Mouse (Mus musculus): ENCODE results near the gene Adamtsl5. TPM values are rescaled to one million over a fixed set of nuclear protein-coding genes. Genes with fewer than 3 reads are reported as not detected.

Adamtsl5 gene
- polyA plus RNA-seq, 1 experiment from 2014 or later = 0.31 TPM

GRCm38 (mm10) chr10:80329273-80330081, 18.7 kb downstream of the Adamtsl5 start, which contains the start of the genes Pcsk4 and Reep6:
Gene Pcsk4 (minus strand): TSS chr10:80329498.
Gene Reep6 (plus strand): TSS chr10:80329953.
- peak; percentile 99 for DNase-seq (ENCODE audit: low spot score, missing footprints)
- H3K27me3 ChIP-seq (ENCODE audit: control insufficient read depth, insufficient read depth, low read length) = peaks cover 8% of the 10 kb centered on the region; the same call in 1 of the 2 replicates
- no peak within 1 kb of the TSS for H3K27ac ChIP-seq (ENCODE audit: low read depth, low read length)

GRCm38 (mm10) chr10:80325045-80325444, 23.2 kb downstream of the Adamtsl5 start:
- no peak for ATAC-seq (ENCODE audit: low FRiP score)
- H3K27me3 ChIP-seq (ENCODE audit: control insufficient read depth, insufficient read depth, low read length) = peaks cover 2% of the 10 kb centered on the region; the same call in 1 of the 2 replicates
- H3K4me3 ChIP-seq (ENCODE audit: low read depth, low read length) = no peak overlapping the region
- no peak overlapping the region for H3K27ac ChIP-seq (ENCODE audit: low read depth, low read length)
- peaks cover 17% of the 10 kb centered on the region for H3K4me1 ChIP-seq (ENCODE audit: control insufficient read depth, insufficient read depth, low read length)
- no peaks in the 10 kb centered on the region for H3K36me3 ChIP-seq (ENCODE audit: control insufficient read depth, insufficient read depth, low read length)
- no peaks in the 10 kb centered on the region for H3K9me3 ChIP-seq (ENCODE audit: control insufficient read depth, low read length)
- no peak for DNase-seq (ENCODE audit: low spot score, missing footprints)
- H3K9ac ChIP-seq (ENCODE audit: low read length) = no peak overlapping the region
- WGBS = 81% methylated on average over 21 of the region's 21 CpGs
- H3K4me2 ChIP-seq = no peak overlapping the region

More at GRCm38 (mm10) chr10:80329273-80330081, 18.7 kb downstream of the Adamtsl5 start, which contains the start of the genes Pcsk4 and Reep6:
- peak within 1 kb of the TSS; percentile 63 for H3K4me2 ChIP-seq
- H3K4me3 ChIP-seq (ENCODE audit: low read depth, low read length) = peak within 1 kb of the TSS; percentile 41
- H3K9ac ChIP-seq (ENCODE audit: low read length) = peak within 1 kb of the TSS; percentile 35; the same call in 1 of the 2 replicates
- no peaks in the 10 kb centered on the region for H3K9me3 ChIP-seq (ENCODE audit: control insufficient read depth, low read length)
- peak; percentile 97 for ATAC-seq (ENCODE audit: low FRiP score)
- 3% methylated on average over 36 of the region's 36 CpGs for WGBS
- H3K4me1 ChIP-seq (ENCODE audit: control insufficient read depth, insufficient read depth, low read length) = peaks cover 8% of the 10 kb centered on the region
- H3K36me3 ChIP-seq (ENCODE audit: control insufficient read depth, insufficient read depth, low read length) = no peaks in the 10 kb centered on the region

DNA sequence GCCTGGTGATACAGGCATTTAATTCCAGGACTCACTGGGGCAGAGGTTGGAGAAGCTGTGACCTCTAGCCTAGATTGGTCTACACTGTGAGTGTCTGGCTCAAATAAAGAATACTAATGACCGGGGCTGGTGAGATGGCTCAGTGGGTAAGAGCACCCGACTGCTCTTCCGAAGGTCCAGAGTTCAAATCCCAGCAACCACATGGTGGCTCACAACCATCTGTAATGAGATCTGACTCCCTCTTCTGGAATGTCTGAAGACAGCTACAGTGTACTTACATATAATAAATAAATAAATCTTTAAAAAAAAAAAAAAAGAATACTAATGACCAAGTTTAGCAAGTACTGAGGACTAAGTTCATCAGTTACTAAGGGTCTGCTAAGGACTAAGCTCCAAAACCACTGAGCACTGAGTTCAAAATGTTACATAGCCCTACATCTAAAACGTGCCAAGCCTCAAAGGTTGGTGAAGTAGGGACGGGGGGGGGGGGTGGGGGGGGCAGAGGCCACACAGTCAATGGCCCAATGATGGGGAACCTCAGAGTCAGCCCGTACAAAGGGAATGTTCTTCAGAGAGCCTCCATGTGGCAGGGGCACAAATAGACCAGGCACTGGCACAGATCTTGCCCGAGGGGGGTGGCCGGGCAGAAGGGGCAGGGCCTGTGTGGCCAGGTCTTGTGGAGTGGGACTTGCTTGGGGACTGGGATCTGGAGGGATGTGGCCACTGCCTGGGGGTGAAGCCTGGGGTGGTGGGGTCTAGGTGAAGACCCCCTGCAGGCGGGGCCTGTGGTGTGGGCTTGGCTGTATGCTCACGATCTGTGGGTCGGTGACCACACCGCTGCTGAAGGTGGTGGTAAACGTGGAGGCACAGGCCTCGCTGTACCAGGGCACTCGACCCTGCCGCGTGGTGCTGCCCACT, 23.8 kb downstream of the Adamtsl5 start:
- WGBS = 80% methylated on average over 17 of the region's 17 CpGs
- no peak for DNase-seq (ENCODE audit: low spot score, missing footprints)
- no peak overlapping the region for H3K9ac ChIP-seq (ENCODE audit: low read length)
- H3K4me1 ChIP-seq (ENCODE audit: control insufficient read depth, insufficient read depth, low read length) = peaks cover 23% of the 10 kb centered on the region
- H3K27me3 ChIP-seq (ENCODE audit: control insufficient read depth, insufficient read depth, low read length) = peaks cover 2% of the 10 kb centered on the region; the same call in 1 of the 2 replicates
- H3K27ac ChIP-seq (ENCODE audit: low read depth, low read length) = no peak overlapping the region
- ATAC-seq (ENCODE audit: low FRiP score) = no peak
- H3K4me2 ChIP-seq = peak overlapping the region; percentile 62; the same call in 1 of the 2 replicates
- H3K4me3 ChIP-seq (ENCODE audit: low read depth, low read length) = no peak overlapping the region
- H3K36me3 ChIP-seq (ENCODE audit: control insufficient read depth, insufficient read depth, low read length) = no peaks in the 10 kb centered on the region
- no peaks in the 10 kb centered on the region for H3K9me3 ChIP-seq (ENCODE audit: control insufficient read depth, low read length)

- peak; percentile 33 for ATAC-seq (ENCODE audit: low FRiP score)
- Histone ChIP-seq H3K27ac (ENCODE audit: low read depth, low read length) (no peak overlapping the region), H3K27me3 (ENCODE audit: control insufficient read depth, insufficient read depth, low read length) (peaks cover 2% of the 10 kb centered on the region; the same call in 1 of the 2 replicates), H3K4me1 (ENCODE audit: control insufficient read depth, insufficient read depth, low read length) (peaks cover 21% of the 10 kb centered on the region), H3K4me2 (peak overlapping the region; percentile 62), H3K4me3 (ENCODE audit: low read depth, low read length) (peak overlapping the region; percentile 33), H3K9ac (ENCODE audit: low read length) (peak overlapping the region; percentile 21), H3K36me3 (ENCODE audit: control insufficient read depth, insufficient read depth, low read length) (no peaks in the 10 kb centered on the region), H3K9me3 (ENCODE audit: control insufficient read depth, low read length) (no peaks in the 10 kb centered on the region)
- WGBS = under 1% methylated on average over 40 of the region's 46 CpGs
- DNase-seq (ENCODE audit: low spot score, missing footprints) = peak; percentile 92
Measured at GRCm38 (mm10) chr10:80323261-80324119, 24.7 kb downstream of the Adamtsl5 start.

GRCm38 (mm10) chr10:80322811-80323211, 25.4 kb downstream of the Adamtsl5 start:
- no peak for ATAC-seq (ENCODE audit: low FRiP score)
- H3K36me3 ChIP-seq (ENCODE audit: control insufficient read depth, insufficient read depth, low read length) = no peaks in the 10 kb centered on the region
- peaks cover 21% of the 10 kb centered on the region for H3K4me1 ChIP-seq (ENCODE audit: control insufficient read depth, insufficient read depth, low read length)
- peak; percentile 88 for DNase-seq (ENCODE audit: low spot score, missing footprints)
- peak overlapping the region; percentile 33 for H3K4me3 ChIP-seq (ENCODE audit: low read depth, low read length)
- H3K9ac ChIP-seq (ENCODE audit: low read length) = peak overlapping the region; percentile 21
- peak overlapping the region; percentile 62 for H3K4me2 ChIP-seq
- 8% methylated on average over 28 of the region's 28 CpGs for WGBS
- H3K27me3 ChIP-seq (ENCODE audit: control insufficient read depth, insufficient read depth, low read length) = peaks cover 2% of the 10 kb centered on the region; the same call in 1 of the 2 replicates
- no peak overlapping the region for H3K27ac ChIP-seq (ENCODE audit: low read depth, low read length)
- H3K9me3 ChIP-seq (ENCODE audit: control insufficient read depth, low read length) = no peaks in the 10 kb centered on the region

DNA sequence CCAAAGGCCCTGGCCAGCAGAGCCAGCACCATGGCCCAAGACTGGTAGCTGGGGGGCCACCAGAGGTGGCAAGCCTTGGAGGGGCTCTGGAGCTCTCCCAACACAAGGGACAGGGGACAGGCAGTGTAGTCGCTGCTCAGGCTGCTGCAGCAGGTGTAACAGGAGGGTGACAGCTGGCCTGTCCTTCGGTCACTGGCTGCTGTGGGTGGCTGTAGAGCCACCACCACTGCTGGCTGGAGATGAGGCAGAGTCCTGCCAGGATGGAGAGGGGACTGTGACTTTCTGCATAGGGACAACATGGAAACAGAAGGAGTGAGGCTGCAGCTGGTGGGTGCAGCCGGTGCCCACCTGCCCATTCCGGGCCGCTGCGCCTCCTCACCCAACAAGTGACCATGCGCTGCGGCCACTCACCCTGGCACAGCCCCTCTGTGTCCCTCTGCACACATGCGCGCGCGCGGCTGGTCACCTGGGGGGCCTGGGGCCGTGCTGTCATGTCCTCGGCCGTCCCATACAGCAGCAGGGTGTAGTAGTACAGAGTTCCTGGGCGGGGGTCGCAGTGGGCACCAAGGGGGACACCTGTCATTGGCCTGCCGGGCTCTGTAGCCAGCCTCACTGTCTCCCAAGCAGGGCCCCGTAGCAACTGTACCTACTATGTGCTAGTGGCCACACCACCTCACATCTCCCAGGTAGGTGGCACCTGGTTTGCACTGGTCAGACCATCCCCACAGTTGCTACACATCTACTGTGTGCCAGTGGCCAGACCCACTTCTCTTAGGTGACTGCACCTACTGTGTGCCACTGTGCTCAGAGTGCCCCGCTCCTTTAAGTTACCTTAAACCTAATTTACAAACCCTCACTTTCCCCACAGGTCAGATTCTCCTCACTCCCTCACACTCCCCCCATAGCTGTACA, 26.3 kb downstream of the Adamtsl5 start:
- ATAC-seq (ENCODE audit: low FRiP score) = no peak
- Histone ChIP-seq H3K27ac (ENCODE audit: low read depth, low read length) (no peak overlapping the region), H3K4me1 (ENCODE audit: control insufficient read depth, insufficient read depth, low read length) (peaks cover 21% of the 10 kb centered on the region), H3K4me3 (ENCODE audit: low read depth, low read length) (0 out of 2 replicates have a peak overlapping the region, but pooled peaks have one; percentile 2), H3K36me3 (ENCODE audit: control insufficient read depth, insufficient read depth, low read length) (no peaks in the 10 kb centered on the region), H3K9me3 (ENCODE audit: control insufficient read depth, low read length) (no peaks in the 10 kb centered on the region), H3K9ac (ENCODE audit: low read length) (no peak overlapping the region), H3K4me2 (no peak overlapping the region), H3K27me3 (ENCODE audit: control insufficient read depth, insufficient read depth, low read length) (peaks cover 2% of the 10 kb centered on the region; the same call in 1 of the 2 replicates)
- DNase-seq (ENCODE audit: low spot score, missing footprints) = no peak
- WGBS = 92% methylated on average over 21 of the region's 21 CpGs

DNA sequence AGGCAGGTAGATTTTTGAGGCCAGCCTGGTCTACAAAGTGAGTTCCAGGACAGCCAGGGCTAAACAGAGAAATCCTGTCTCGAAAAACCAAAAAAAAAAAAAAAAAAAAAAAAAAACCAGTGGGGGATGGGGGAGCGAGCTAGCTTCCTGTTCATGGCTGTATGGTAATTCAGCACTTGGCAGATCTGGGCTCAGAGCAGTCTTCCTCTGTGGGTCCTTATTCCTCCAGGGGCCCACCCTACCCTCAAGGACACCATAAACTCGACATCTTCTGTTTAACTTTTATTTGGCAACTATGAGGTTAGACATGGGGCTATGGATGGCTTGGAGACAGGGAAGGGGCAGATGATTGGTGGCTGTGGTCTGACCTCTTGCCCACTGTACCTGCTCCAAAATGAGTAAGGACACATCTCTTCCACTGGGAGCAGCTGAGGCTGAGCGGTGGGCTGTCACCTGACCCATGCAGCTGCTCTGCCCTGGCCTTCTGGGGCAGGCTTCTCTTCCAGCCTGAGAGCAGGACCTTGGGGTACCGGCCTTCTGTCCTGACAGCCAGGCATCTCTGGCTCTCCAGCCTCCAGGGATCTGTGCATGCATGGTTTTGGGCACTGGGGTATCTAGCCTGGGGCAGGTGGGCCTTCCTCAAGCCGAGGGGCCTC, 27.1 kb downstream of the Adamtsl5 start:
- whole genome bisulfite sequencing = 77% methylated on average over 6 of the region's 6 CpGs
- Histone ChIP-seq H3K27me3 (ENCODE audit: control insufficient read depth, insufficient read depth, low read length) (peaks cover 2% of the 10 kb centered on the region; the same call in 1 of the 2 replicates), H3K36me3 (ENCODE audit: control insufficient read depth, insufficient read depth, low read length) (no peaks in the 10 kb centered on the region), H3K4me3 (ENCODE audit: low read depth, low read length) (no peak overlapping the region), H3K9ac (ENCODE audit: low read length) (no peak overlapping the region), H3K4me1 (ENCODE audit: control insufficient read depth, insufficient read depth, low read length) (peaks cover 21% of the 10 kb centered on the region), H3K27ac (ENCODE audit: low read depth, low read length) (no peak overlapping the region), H3K9me3 (ENCODE audit: control insufficient read depth, low read length) (no peaks in the 10 kb centered on the region), H3K4me2 (no peak overlapping the region)
- no peak for ATAC-seq (ENCODE audit: low FRiP score)
- DNase-seq (ENCODE audit: low spot score, missing footprints) = no peak

Measured in midbrain, embryonic 11.5 days (tissue).